Mouse (Mus musculus) c-Kit-positive CD71-positive TER-119-positive erythroid progenitor cells, embryonic 14.5 days (primary cell): ENCODE data around the gene Ptprn2.
A peak's percentile ranks its signal among the peaks of the same experiment; 100 is the strongest.

Experiments used
- DNase-seq: peaks from one replicate; pipeline ENCODE4 v3.0.0-alpha.2; 2013; ENCODE audit warnings: low spot score

The Ptprn2 gene

DNA sequence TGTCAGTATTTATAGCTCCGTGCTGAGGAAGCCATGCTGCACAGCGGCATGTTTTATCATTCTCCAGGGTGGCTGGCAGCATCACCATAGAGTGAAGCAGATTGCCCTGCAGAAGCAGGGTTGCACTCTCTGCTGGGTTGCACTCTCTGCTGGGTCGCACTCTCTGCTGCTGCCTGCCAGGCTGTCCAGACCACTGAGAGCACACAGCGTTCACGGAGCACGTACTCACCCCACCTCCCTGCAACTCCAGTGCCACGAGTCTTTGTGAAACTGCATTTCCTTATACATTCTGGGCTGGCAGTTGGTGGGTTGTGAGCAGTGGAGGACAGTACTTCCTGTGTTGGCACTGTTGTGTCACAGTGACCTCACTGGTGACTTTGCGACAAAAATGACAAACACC is 108.9 kb downstream of the Ptprn2 start:
- DNase-seq: no peak

DNA sequence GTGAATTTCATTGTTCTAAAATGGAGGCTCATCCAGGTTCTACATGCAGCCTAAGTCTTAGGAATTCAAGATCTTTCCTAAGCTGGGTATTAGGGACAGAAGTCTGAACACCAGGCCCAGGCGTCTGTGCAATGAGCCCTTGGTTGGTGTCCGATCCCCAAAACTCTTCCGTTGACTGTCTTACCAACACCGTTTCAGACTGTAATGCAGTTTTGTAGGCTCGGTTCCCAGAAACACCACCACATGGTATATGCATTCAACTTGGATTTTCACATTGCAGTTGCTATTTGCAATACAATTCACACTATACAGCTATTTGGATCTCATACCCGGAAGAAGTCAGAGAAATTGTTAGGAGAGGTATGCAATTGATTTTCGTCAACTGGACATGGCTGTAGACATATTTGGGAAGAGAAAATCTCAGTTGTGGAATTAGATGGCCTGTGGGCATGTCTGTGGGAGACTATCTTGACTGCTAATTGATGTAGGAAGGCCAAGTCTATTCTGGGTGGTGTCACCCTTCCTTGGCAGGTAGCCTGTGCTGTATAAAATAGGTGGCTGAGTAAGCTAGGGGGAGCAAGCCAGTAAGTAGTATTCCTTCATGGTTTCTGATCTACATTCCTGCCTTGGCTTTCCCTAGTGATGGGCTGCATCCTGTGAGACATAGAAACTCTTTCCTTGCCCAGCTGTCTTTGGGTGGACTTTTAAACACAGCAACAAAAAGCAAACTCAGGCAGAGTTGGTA is 109.5 kb downstream of the Ptprn2 start:
- DNase-seq: no peak

DNA sequence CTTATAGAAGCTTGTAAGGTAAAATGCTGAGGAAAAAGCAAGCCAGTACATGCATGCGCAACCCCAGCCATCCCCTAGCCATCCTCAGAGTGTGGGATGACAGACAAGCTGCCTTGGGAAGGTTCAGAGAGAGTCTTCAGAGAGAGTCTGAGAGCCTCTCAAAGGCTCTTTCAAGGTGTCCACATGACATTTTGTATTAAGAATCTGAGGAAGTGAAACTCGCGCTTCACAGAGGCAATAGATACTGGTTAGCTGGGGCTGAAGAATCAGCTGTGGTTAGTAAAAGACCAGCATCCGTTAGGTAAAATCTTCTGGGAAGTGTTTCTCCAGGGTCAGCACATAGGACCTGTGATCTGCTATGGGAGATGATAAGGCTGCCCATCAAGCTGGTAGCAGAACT is 110.2 kb downstream of the Ptprn2 start:
- no peak for DNase-seq

DNA sequence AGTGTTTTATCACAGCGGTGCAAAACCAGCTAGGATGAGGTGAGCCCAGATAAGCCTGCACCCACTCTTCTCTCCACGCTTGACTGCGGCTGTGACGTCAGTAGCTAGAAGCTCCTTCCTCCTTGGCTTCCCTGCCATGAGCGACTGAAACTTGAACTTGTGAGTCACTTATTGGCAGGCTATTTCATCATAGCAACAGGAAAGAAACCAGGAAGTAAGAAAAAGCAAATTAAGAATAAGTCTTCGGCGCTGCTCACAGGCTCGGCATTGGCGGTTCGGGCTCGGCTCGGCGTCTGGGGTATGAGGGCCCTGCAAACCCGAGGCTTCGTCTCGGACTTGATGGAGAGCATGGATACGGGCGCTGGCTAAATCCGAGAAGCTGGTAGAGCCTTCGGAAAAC is 111.5 kb downstream of the Ptprn2 start:
- DNase-seq: no peak

DNA sequence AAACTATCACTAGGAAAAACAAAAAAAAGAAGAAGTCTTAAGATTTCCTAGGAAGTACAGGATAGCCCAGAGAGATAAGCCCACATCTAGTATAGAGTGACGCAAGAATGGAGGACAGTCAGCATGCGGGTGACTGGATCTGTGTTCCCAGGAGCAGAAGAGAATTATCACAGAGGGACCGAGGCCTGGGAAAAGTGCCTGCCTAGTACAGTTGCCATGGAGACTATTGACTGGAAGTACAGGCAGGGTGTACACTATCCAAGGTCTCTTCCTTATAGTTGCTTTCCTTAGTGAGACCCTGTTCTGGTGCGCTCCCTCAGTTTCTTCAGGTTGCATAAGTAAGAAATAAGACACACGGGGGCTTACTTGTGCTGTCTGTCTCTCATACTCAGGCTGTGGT is 112.2 kb downstream of the Ptprn2 start:
- DNase-seq: no peak

DNA sequence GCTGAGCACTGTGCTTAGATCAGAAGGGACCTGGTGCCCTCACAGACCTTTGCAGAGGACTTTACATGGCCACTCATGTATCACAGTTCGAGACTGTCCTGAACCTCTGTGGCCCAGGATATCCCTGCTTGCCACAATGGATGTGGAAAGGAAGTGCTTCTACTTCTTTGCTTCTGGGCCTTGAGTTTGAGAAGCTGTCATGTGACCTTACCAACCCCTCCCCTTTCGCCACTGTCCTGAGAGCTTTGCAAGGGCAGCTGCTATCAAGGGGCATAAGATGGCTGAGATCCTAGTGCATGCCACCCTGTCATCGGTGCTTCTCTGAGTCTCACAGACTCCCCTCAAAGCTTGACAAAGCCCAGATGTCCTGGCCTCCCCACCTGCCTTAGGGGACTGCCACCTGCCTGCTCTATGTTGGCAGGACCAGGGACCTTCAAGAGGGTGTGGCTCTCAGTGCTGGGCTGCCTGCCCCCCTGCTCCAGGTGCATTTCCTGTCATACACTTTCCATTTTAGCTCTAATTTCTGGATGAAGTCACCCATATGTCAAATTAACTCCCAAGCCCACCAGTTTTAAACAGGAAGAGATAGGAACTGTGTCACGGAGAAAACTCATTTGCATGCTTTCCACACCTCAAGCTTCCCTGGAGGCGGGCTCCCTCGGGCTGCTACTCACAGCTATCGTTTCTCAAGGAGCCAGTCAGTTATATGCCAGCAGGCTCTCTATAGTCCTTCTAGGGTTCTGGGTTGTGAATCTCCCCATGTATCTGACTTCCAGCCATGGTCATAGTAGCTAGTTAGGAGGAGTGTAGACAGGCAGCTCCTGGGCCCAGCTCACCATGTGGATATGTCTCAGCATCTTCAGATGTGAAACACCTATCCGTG is 112.8 kb downstream of the Ptprn2 start:
- DNase-seq: no peak

DNA sequence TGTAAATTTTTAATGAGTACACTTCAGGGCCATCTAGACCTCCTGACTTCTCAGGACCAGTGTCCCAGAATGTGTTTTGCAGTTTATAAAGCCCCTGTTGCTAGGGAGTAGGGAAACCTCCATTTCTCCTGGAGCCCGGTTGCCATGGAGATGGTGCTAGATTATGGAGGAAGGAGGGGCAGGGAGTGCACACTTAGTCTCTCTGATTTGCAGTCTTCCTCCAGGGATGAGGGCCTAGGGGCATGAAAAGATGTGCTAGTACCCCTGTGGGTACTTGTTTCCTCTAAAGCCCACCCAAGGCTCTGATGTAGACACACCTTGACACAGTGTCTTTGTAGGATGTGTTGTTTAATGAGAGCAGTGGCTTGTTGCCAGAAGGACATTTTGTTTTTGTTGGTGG is 114.0 kb downstream of the Ptprn2 start:
- DNase-seq: no peak

DNA sequence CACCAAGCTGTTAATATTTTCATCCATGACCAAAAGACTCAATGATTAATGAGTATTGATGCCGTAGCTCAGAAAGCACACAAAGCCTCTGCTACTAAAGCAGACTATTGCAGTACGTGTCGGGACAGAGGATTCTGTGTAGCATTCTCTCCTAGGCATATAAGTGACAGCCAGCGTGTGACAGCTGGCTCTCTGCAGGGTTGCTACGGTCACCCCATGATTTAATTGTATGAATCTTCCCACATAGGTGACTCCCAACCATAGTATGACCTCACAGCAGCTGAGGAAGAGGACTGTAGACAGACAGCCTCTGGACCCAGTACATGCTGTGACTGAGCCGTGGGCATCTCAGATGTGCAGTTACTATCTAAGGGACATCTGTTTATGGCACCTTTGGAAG is 114.5 kb downstream of the Ptprn2 start:
- DNase-seq: no peak

DNA sequence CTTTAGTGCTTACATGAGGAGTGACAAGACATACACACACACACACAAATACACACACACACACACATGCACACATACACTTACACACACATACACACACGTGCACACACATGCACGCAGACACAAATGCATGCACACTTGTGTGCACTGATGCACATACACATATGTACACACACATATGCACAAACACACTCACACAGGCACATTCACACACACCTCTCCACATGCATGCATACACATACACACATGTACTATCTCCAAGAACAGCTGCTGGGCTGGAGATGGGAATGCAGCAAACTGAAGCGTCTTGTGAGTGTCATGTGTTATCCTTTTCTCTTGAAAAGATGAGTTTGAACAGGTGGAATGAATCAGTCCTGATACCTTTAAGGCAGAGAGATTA is 115.9 kb downstream of the Ptprn2 start:
- no peak for DNase-seq

DNA sequence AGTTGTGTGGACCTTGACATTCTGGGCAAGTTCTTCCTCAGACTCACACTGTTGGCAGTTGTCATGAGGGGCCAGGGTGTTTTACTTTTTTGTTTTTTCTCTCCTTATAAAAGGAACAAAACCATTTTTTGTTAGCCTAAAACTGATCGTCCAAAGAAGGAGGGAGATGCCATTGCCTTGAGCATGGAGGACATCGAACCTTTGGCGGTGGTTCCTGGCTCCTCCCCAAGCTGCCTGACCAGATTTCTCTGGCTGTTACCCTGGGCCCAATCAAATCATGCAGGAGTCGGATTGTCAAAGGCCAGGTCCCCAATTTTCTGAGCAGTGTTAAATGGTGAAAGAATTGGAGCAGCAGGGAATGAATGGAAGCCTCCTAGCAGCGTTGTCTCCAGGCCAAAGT is 116.4 kb downstream of the Ptprn2 start:
- no peak for DNase-seq

DNA sequence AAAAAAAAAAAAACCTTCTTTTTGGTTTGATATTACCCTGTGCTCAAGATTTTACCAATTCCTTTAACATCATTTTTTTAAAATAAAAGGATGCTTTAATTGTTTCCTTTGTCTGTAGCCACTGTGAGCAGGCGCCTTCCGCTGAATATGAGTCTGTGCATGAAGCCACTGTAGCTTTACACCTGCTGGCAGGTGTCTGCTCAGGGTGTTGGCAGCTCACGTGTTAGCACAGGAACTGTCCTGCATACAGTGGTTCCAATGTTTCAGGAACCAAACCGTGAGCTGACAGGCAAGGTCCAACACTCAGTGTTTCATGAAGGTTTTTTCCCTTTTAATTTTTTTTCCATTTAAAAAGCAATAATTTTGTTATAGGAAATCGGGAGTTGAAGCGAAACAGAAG is 123.1 kb downstream of the Ptprn2 start:
- no peak for DNase-seq

DNA sequence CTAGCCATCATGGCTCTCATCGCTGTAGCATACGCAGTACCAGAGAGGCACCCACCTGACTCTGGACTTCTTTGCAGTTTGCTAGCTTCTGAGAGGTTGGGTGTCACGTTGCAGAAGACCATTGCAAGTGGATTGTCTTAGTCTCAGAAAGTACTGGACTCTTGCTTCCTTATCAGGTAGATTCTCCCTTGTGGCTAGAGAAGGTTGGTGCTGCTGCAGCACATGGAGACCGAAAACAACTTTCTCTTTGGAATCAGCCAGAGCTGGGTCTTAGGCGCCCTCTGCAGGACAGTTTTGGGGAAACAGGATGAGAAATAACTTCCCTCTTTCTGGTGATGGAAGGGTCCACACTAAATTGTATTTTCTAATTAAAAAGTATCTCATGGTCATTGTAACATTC is 134.3 kb downstream of the Ptprn2 start:
- peak; percentile 24 for DNase-seq

DNA sequence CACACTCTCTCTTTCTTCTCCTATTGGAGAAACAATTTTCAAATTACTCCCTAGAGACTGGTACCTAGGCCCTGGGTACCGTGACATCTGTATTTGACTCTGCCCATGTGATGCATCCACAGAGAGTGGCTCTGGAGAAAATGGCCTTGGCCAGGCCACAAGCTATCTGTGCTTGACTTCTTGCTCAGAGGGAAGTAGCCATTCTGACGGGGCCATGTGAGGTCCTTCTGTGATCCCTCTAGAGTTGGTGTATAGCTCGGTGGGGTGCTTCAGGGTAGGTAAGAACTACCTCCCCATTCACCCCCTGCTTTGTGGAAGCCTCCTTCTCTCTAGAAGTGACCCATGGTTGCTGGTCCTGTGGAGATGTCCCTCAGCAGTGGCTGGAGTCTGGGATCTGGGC is 134.8 kb downstream of the Ptprn2 start:
- DNase-seq: no peak

DNA sequence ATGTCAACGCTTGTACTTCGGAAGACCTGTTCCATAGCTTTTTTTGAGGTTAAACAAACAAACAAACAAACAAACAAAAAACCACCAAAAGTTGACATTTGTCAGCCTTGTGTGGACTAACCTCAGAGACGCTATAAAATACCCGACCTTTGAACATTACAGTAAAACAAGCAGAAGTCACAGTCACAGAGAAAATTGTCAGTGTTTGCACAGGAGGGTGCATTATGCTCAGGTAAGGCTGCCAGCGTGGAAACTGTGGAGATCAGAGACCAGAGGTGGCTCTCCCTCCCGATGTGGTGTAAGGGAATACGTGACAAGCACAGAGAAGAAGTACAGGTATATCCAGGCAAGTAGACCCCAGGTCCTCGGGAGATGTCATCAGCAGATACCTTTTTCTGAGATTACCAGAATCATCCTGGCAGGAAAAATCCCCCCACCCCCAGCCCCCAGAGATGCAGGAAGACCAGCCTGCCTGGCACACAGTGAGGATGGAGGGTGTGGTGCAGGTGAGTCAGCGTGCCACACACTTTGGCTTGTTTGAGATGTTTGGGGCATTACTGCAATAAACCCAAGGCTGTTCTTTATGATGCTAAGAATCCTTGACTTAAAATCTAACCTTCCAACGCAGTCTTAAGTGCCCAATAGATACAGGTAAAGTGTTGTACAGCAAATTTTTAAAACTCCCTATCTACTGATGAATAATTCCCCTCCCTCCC is 136.0 kb downstream of the Ptprn2 start:
- no peak for DNase-seq

DNA sequence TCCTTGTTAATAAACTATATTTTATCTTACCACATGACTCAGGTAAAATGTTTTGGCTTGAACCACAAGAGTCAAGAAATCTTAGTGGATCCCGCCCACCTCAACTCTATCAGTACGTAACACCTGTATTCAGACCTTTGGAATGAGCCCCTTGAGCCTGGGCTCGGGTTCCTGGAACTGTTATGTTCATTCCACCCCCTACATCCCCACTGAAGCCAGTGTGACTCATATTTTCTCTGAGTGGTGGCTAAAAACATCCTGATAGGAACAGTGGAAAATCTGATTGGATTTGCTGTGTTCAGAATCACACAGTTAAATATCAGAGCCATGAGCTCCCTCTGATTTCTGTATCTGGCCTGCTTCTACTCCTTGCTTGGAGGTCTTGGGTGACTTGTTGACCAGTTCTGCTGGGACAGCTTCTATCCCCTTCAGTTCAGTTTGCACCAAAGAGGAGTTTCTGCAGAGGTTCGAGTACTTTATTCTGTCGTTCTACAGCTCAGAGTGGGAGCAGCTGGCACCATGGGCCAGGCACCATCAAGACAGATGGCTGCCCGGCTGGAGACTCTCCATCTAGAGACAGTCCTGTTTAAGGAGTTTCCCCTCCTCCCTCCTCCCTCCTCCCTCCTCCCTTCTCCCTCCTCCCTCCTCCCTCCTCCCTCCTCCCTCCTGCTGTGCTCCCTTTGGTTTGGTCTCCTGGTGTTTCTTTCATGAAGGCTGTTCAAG is 137.3 kb downstream of the Ptprn2 start:
- DNase-seq: no peak

DNA sequence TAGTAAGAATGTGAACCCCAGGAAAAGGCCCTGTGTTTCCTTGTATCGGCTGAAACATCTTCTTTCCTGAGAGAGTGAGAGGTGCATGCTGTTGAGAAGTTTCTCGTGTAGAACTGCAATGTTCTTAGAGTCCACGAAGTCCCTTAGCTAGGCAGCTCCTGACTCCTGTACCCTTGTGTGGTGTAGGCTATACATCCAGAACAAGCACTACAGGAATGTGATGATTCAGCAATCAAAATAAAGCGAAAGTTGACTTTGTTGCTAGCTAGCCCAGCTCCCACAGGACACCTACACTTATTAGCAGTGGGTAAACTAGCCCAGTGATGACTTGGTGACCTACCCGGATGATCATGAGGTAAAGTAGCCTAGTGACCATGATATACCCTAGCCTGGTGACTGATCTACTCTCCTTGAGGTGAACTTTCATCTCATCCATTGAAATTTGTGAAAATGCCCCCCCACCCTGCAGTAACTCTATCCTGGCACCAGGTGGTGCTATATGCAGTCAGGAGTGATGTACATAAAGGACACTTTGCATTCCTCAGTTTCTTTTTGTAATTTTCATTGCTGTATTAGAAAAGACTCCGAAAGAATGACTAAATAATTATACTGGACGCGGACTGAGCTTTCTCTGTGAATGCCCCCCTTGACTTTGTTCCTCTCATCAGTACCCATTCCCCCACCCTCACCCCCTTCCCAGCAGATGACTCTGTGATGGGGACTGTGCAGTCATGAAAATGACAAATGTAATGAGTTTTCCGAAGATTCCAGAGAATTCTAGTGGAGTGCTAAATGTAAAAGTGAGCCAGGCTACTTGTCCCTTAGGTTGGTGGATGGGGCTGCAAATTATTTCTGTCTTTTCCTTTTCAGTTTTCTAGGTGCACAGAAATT is 140.1 kb downstream of the Ptprn2 start:
- DNase-seq: peak; percentile 10

DNA sequence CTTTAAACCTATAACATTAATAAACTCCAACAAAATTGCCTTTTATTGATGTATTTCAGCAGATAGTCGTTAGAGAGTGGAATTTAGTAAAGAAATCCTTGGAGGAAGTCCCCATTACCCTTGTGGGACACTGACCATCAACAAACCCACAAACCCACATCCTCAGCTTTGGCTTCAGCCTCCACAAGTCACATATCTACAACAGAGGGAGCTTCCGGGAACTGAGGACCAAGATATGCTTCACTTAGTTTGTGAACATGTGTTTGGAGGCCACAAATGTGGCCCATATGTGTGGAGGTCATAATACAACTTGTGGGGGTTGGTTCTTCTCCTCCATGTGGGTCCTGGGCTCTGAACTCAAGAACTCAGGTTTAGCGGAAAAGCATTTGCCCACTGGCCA is 143.5 kb downstream of the Ptprn2 start:
- no peak for DNase-seq

DNA sequence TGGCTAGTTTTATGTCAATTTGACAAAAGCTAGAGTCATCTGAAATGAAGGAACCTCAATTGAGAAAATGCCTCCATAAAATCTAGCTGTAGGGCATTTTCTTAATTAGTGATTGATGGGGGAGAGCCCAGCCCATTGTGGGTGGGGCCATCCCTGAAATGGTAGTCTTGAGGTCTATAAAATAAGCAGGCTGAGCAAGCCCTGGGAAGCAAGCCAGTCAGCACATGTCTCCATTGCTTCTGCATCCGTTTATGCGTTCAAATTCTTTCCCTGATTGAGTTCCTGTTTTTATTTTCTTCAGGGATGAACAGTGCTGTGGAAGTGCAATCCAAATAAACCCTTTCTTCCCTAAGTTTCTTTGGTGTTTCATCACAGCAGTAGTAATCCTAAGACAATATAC is 152.0 kb downstream of the Ptprn2 start:
- no peak for DNase-seq

DNA sequence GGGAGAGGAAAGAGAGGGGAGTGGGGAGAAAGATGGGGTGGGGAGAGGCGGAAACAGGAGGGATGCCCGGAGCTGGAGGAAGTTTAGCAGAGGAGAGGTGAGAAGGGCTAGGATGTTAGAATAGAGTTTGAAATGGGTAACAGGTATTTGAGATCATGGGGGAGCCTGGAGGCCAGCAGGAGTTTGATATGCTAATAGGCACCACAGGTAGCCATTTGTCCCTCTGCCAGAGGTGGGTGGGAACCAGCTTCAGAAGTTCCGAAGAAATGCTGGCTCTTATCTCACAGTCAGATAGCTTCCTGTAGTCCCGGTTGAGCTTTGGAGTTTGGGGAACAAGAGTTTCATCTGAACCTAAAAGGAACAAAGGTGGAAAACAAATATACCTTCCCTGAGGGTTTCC is 155.4 kb downstream of the Ptprn2 start:
- no peak for DNase-seq

DNA sequence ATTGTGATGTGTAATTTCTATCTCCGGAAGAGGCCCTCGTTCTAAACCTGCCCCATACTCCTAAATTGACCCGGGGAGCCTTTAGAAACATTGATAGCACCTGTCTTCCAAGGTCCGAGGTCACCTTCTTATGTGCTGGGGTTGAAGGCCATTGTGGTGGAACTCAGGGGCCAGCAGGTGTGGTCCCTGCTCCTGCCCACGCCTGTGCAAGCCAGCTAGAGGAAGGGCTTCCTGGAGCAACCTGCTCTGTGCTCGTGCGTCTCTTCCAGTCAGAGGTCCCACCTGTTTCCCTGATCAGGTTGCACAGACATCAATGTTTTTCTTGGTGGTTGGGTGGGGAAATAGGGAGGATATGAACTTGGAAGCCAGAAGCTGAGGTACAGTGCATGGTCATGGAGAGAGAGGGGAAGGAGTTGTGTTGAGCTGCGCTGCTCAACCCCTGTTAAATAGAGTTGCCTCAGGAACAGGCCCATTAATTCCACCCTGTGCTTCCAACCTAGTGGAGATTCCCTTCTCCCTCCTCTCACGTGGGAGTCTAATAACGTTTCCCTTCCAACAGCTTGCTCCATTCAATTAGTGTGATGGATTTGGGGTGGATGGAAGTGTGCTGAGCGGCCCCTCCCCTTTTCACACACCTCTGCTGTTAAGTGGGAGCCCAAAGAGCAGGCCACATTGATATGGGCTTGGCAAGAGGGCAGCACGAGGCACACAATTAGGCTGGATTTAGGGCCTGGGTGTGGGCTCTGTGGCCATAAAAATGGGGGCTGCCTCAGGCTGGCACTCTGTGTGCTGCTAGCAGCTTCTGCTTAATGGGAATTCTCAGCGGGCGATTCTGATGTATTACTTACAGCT is 156.0 kb downstream of the Ptprn2 start:
- DNase-seq: no peak
